Mouse (Mus musculus) myocyte (in vitro differentiated cells): ENCODE results near the gene Hnrnph1. TPM values are rescaled to one million over a fixed set of nuclear protein-coding genes. Genes with fewer than 3 reads are reported as not detected.

Experiments used
- H3K27me3 ChIP-seq: one replicate; pipeline ENCODE4 v1.6.1; 2011; ENCODE audit not compliant: control insufficient read depth, insufficient read depth, insufficient read length
- H3K36me3 ChIP-seq: one replicate; pipeline ENCODE4 v1.6.1; 2011; ENCODE audit not compliant: control insufficient read depth, insufficient read depth
- H3K4me2 ChIP-seq: one replicate; pipeline ENCODE4 v1.6.1; 2011; ENCODE audit warnings: low read depth, control low read depth
- H3K4me3 ChIP-seq: one replicate; pipeline ENCODE4 v1.5.1; 2011; ENCODE audit warnings: mild to moderate bottlenecking, control low read depth, moderate library complexity
- H3K79me2 ChIP-seq: one replicate; pipeline ENCODE4 v1.6.1; 2011; ENCODE audit not compliant: control insufficient read depth, insufficient read depth
- H3ac ChIP-seq: one replicate; pipeline ENCODE4 v1.6.1; 2011; ENCODE audit not compliant: control insufficient read depth, insufficient read length
- CEBPB ChIP-seq: IDR thresholded peaks from 2 replicates; pipeline ENCODE4 v1.6.1; 2011; ENCODE audit warnings: mild to moderate bottlenecking, moderate library complexity; ENCODE audit not compliant: poor library complexity, insufficient read depth, severe bottlenecking
- E2F4 ChIP-seq: IDR thresholded peaks from one replicate; pipeline ENCODE4 v1.6.1; 2011; ENCODE audit warnings: mild to moderate bottlenecking, control low read depth, moderate library complexity; ENCODE audit not compliant: insufficient read depth
- MAX ChIP-seq: IDR thresholded peaks from one replicate; pipeline ENCODE4 v1.6.1; 2011; ENCODE audit warnings: low read depth, mild to moderate bottlenecking, control low read depth
- MYOD1 ChIP-seq, 3 experiments: IDR thresholded peaks; one replicate each; pipeline ENCODE4 v1.6.1; 2011; ENCODE audit warnings: control low read depth in 2 of 3, low read depth in 2 of 3, mild to moderate bottlenecking in 2 of 3, moderate library complexity in 1 of 3; ENCODE audit not compliant: insufficient read length in 2 of 3, control insufficient read depth in 1 of 3
- MYOG ChIP-seq, 3 experiments: IDR thresholded peaks; one replicate each; pipeline ENCODE4 v1.6.1; 2011; ENCODE audit warnings: control low read depth in 2 of 3, low read depth in 2 of 3, mild to moderate bottlenecking in 2 of 3; ENCODE audit not compliant: insufficient read length in 2 of 3, control insufficient read depth in 1 of 3, insufficient read depth in 1 of 3
- POLR2A ChIP-seq: IDR thresholded peaks from one replicate; pipeline ENCODE4 v1.6.1; 2011; ENCODE audit warnings: low read depth, mild to moderate bottlenecking, control low read depth, moderate library complexity; ENCODE audit not compliant: insufficient read length
- POLR2AphosphoS2 ChIP-seq: IDR thresholded peaks from one replicate; pipeline ENCODE4 v1.6.1; 2011; ENCODE audit warnings: low read depth, control low read depth; ENCODE audit not compliant: insufficient read length
- REST ChIP-seq: IDR thresholded peaks from one replicate; pipeline ENCODE4 v1.6.1; 2011; ENCODE audit warnings: mild to moderate bottlenecking, control low read depth, moderate library complexity; ENCODE audit not compliant: insufficient read depth, insufficient read length
- SRF ChIP-seq: IDR thresholded peaks from one replicate; pipeline ENCODE4 v1.6.1; 2011; ENCODE audit warnings: low read depth; ENCODE audit not compliant: control insufficient read depth, insufficient read length
- TCF12 ChIP-seq: IDR thresholded peaks from one replicate; pipeline ENCODE4 v1.6.1; 2011; ENCODE audit warnings: mild to moderate bottlenecking, control low read depth; ENCODE audit not compliant: poor library complexity, insufficient read depth, severe bottlenecking
- TCF3 ChIP-seq: IDR thresholded peaks from one replicate; pipeline ENCODE4 v1.6.1; 2011; ENCODE audit warnings: low read depth, control low read depth; ENCODE audit not compliant: insufficient read length
- USF1 ChIP-seq: IDR thresholded peaks from one replicate; pipeline ENCODE4 v1.6.1; 2011; ENCODE audit warnings: low read depth, mild to moderate bottlenecking, control low read depth, moderate library complexity
- polyA plus RNA-seq: library from polyadenylated mRNA; unstranded; fragments of >200 nt; fragmentation: generic; extraction: Trizol; gene quantifications from one replicate; pipeline ENCODE4 v1.2.1, GENCODE M21; 2012; ENCODE audit warnings: missing spikeins

Hnrnph1 gene
- polyA plus RNA-seq, 1 experiment: 54.5 TPM

DNA sequence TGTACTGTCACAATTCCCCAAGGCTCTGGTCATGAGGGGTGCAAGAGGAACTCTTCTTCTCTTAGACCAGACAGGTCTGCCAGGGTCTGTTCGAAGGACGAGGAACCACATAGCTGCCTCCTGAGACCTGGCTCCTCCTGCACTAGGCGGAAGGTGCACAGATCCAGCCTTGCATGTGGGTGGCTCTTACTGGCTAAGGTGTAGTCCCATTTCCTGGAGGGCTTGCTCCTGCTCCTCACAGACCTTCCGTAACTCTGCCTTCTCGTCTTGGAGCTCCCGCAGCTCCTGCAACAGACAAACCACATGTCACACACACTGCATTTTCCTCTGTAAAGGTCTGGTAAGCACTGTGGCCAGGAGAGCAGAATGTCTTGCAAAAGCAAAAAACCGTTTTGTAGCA is 17.9 kb downstream of the Hnrnph1 start:
- Histone ChIP-seq H3K4me3 (no peak overlapping the region), H3K79me2 (no peaks in the 10 kb centered on the region), H3K36me3 (peaks cover 5% of the 10 kb centered on the region), H3K4me2 (no peak overlapping the region), H3K27me3 (no peaks in the 10 kb centered on the region), H3ac (no peak overlapping the region)
- no peak for TF ChIP-seq SRF
- no peak for TF ChIP-seq USF1
- no peak for TF ChIP-seq TCF3
- TF ChIP-seq CEBPB: no peak
- no peak for TF ChIP-seq E2F4
- no peak for TF ChIP-seq POLR2A
- no peak for TF ChIP-seq MYOG (IDR thresholded peaks at IDR 0.05; ENCODE audit: control insufficient read depth in 1 of 3, insufficient read depth in 1 of 3, insufficient read length in 2 of 3, low read depth in 2 of 3)
- TF ChIP-seq REST: no peak
- TF ChIP-seq TCF12: no peak

DNA sequence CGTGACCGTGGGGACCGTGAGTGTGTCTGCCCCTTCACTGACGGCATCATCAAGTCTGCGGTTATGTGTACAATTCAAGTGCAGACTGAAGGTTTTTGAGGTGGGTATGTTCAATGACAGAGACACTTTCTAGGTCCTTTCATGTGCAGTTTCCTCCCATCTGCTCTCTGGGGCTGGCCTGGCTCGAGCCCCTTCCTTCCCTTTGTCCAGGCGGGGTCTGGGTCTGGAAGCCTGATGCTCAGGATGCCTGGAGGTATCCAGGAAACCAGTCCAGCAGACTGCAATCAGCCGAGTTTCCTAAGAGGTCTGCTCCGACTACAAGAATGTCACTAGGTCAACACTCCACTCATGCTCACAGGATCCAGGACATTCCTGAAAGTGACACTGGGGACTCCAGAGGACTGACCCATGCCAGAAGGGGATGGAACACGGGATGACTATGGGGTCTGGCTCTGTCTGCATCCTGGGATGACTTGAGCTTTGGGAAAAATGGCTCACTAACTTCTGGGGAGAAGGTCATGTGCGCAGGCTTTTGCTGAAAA is 20.0 kb downstream of the Hnrnph1 start:
- no peaks in the 10 kb centered on the region for H3K79me2 ChIP-seq
- TF ChIP-seq SRF (no peak), POLR2AphosphoS2 (no peak), MYOG (IDR thresholded peaks at IDR 0.05; ENCODE audit: control insufficient read depth in 1 of 3, insufficient read depth in 1 of 3, insufficient read length in 2 of 3, low read depth in 2 of 3) (no peak), USF1 (no peak), CEBPB (no peak), MYOD1 (IDR thresholded peaks at IDR 0.05; ENCODE audit: control insufficient read depth in 1 of 3, insufficient read length in 2 of 3, low read depth in 2 of 3) (no peak), MAX (no peak)
- H3K36me3 ChIP-seq: peaks cover 12% of the 10 kb centered on the region
- H3K4me2 ChIP-seq: no peak overlapping the region
- H3K4me3 ChIP-seq: no peak overlapping the region
- H3ac ChIP-seq: no peak overlapping the region
- no peaks in the 10 kb centered on the region for H3K27me3 ChIP-seq

DNA sequence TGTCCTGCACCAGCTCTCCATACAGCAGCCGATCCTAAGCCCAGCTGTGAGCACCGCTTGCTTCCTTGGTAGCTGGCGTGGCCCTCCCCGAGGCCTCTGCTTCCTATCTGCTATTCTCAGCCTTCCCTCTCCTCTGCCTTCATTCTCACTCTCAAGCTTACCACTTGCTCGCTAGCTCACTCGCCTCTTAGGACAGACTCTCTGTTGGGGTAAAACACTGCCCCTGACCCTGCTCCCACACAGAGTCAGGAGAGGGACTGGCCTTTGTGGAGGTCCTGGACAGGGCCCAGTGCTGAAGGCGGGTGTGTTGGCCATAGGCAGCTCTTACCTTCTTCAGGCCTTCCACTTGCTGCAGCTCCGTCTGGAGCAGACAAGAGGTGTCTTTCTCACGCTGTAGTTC is 20.5 kb downstream of the Hnrnph1 start:
- no peak overlapping the region for H3K4me3 ChIP-seq
- TF ChIP-seq REST: no peak
- TF ChIP-seq TCF3: no peak
- TF ChIP-seq E2F4: no peak
- TF ChIP-seq SRF: no peak
- no peak for TF ChIP-seq MYOD1 (IDR thresholded peaks at IDR 0.05; ENCODE audit: control insufficient read depth in 1 of 3, insufficient read length in 2 of 3, low read depth in 2 of 3)
- TF ChIP-seq POLR2AphosphoS2: no peak
- TF ChIP-seq USF1: no peak
- TF ChIP-seq TCF12: no peak
- TF ChIP-seq MAX: no peak
- TF ChIP-seq POLR2A: no peak
- TF ChIP-seq CEBPB: no peak
- no peak for TF ChIP-seq MYOG (IDR thresholded peaks at IDR 0.05; ENCODE audit: control insufficient read depth in 1 of 3, insufficient read depth in 1 of 3, insufficient read length in 2 of 3, low read depth in 2 of 3)
- H3K27me3 ChIP-seq: no peaks in the 10 kb centered on the region
- peaks cover 12% of the 10 kb centered on the region for H3K36me3 ChIP-seq
- H3ac ChIP-seq: no peak overlapping the region
- no peaks in the 10 kb centered on the region for H3K79me2 ChIP-seq
- H3K4me2 ChIP-seq: no peak overlapping the region

DNA sequence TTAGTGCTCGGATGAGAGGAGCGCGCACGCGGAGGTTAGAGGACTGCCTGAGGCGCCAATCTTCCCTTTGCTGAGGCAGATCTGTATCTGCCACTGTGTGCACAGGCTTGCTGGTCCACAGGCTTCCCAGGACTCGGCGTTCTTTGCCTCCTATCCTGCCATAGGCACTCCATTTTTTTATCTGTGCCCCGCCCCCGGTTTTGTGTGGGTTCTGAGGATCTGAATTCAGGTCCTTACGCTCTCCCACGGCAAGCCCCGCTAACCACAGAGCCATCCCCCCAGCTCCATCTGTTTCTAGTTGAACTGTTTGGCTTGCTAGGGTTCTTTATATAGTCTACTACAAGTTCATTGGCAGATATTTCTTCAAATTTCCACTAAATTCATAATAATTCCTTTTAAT is 22.0 kb downstream of the Hnrnph1 start:
- no peak overlapping the region for H3K4me2 ChIP-seq
- peaks cover 12% of the 10 kb centered on the region for H3K36me3 ChIP-seq
- H3K27me3 ChIP-seq: no peaks in the 10 kb centered on the region
- no peak overlapping the region for H3K4me3 ChIP-seq
- H3K79me2 ChIP-seq: no peaks in the 10 kb centered on the region
- no peak for TF ChIP-seq POLR2A
- no peak for TF ChIP-seq POLR2AphosphoS2
- TF ChIP-seq MYOG (IDR thresholded peaks at IDR 0.05; ENCODE audit: control insufficient read depth in 1 of 3, insufficient read depth in 1 of 3, insufficient read length in 2 of 3, low read depth in 2 of 3): no peak
- no peak overlapping the region for H3ac ChIP-seq

DNA sequence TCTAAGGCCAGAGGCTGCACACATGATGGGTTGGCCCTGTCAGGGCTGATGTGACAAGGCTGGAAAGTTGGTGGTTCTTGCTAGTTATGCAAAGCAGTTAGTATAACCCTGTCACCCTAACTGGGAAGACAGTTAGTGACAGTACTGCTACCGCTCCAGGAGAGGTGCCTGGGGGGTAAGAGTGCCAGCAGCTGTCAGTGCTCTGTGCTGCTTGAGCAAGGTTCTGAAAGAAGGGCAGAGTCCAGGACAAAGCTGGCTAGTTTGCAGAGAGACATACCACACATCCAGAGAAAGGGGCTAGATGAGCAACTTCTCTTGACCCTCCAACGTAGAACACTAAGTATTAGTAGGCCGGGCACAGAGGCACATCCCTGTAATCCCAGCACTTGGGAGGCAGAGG is 25.7 kb downstream of the Hnrnph1 start:
- TF ChIP-seq USF1 (no peak), MYOG (IDR thresholded peaks at IDR 0.05; ENCODE audit: control insufficient read depth in 1 of 3, insufficient read depth in 1 of 3, insufficient read length in 2 of 3, low read depth in 2 of 3) (no peak), REST (no peak), SRF (no peak), CEBPB (no peak)
- no peak overlapping the region for H3K4me3 ChIP-seq
- peaks cover 16% of the 10 kb centered on the region for H3K36me3 ChIP-seq
- H3K27me3 ChIP-seq: no peaks in the 10 kb centered on the region
- H3ac ChIP-seq: no peak overlapping the region
- H3K4me2 ChIP-seq: no peak overlapping the region
- no peaks in the 10 kb centered on the region for H3K79me2 ChIP-seq
